Mouse (Mus musculus): ENCODE data around the gene Krt7. TPM values are rescaled to one million over a fixed set of nuclear protein-coding genes. Genes with fewer than 3 reads are reported as not detected.
A peak's percentile ranks its signal among the peaks of the same experiment; 100 is the strongest.

Krt7 gene
- total RNA-seq, 2 experiments from 2014 or later: not detected

DNA sequence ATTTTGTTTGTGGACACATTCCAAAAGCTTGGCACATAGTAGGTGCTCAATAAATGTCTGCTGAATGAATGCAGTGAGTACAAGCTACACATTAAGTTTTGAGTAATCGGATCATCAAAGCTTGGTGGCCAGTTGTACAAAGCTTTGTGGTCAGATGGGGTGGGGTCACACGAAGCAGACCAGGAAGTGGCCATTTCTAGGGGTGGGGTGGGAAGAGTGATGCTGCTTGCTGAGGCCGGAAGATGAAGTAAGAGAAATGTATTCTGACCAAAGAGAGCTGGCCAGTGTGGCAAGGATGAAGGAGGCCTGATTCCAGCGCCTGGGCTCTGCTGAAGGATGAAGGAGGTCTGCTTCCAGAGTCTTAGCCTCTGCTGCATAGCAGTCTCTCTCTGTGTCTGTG, 58.2 kb downstream of the Krt7 start:
- no peak for DNase-seq (ENCODE audit: low spot score in 2 of 2)
- no peak for TF ChIP-seq CTCF (conservative IDR thresholded peaks at IDR 0.05)
- Histone ChIP-seq H3K4me3 (no peak overlapping the region), H3K27ac (no peak overlapping the region)

GRCm38 (mm10) chr15:101472952-101473528, 62.2 kb downstream of the Krt7 start, which contains the start of gene Krt86:
Gene Krt86 (plus strand): TSS chr15:101473478.
- no peak for DNase-seq (ENCODE audit: low spot score in 2 of 2)
- TF ChIP-seq CTCF (conservative IDR thresholded peaks at IDR 0.05): no peak
- no peak within 1 kb of the TSS for H3K27ac ChIP-seq
- H3K4me3 ChIP-seq: no peak within 1 kb of the TSS

DNA sequence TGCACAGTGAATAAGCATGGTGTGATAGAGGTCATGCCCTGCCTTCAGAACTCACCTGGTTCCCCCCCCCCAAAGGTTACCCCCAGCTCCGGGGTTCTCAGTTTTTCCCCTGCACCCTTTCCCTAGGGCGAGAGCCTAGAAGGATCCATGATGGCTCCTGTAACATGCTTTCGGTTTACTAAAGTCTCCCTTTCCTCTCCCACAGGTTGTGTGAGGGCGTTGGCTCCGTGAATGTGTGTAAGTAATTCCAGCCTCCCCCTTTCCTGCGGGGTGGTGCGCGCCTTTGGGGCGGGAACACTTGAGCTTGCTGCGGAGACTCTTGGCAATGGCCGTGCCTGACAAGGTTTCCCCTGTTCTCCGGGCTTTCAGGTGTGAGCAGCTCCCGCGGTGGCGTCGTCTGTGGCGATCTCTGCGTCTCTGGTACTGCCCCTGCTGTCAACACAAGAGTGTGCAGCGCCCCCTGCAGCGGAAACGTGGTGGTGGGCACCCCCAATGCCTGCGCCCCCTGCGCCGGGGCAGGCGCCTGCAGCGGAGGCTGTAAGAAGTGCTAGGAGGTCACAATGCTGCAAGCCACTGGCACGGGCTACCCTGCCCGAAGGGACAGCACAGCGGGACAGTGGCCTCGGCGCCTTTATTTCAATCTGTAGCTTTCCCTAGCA, 68.3 kb downstream of the Krt7 start:
- peak; percentile 9 to 56 for DNase-seq (ENCODE audit: low spot score in 2 of 2)
- H3K4me3 ChIP-seq: peak overlapping the region; percentile 32
- peak; percentile 79 for TF ChIP-seq CTCF (conservative IDR thresholded peaks at IDR 0.05)
- no peak overlapping the region for H3K27ac ChIP-seq

- no peak overlapping the region for H3K27ac ChIP-seq
- H3K4me3 ChIP-seq: peak overlapping the region; percentile 32
- DNase-seq (ENCODE audit: low spot score in 2 of 2): no peak
- no peak for TF ChIP-seq CTCF (conservative IDR thresholded peaks at IDR 0.05)
Observed at GRCm38 (mm10) chr15:101479666-101480060, 68.8 kb downstream of the Krt7 start.

Small RNA genes within 50 kb of the gene (microRNA-seq; reads per million reads assigned to microRNA genes)
- gene Mir1941: 0.64 to 1.5 reads per million in 2 experiments

Other genes starting within 250 kb of the Krt7 start
- 10 to 100 TPM; 85.1 to 87.8 TPM for gene Acvr1b, start 237.0 kb upstream of the Krt7 start, total RNA-seq (2021)
- gene Grasp, start 186.9 kb upstream of the Krt7 start, total RNA-seq (2021): 10 to 100 TPM; 79.5 to 82.7 TPM
- gene Nr4a1, start 156.8 kb upstream of the Krt7 start, total RNA-seq (2021): 10 to 100 TPM; 39.8 to 54.8 TPM
- gene Atg101, start 126.8 kb upstream of the Krt7 start, total RNA-seq (2021): 10 to 100 TPM; 50.6 to 53.3 TPM
- gene 6030408B16Rik, start 117.8 kb upstream of the Krt7 start, total RNA-seq (2021): under 1 TPM in 1 of 2 experiments, not detected in 1; 0.54 TPM
- under 1 TPM; 0.12 to 0.18 TPM for gene Krt80, start 40.9 kb upstream of the Krt7 start, total RNA-seq (2021)
- gene Krt87, start 27.8 kb downstream of the Krt7 start, total RNA-seq (2021): under 1 TPM; 0.46 to 0.69 TPM
- gene Krt88, start 36.7 kb downstream of the Krt7 start, total RNA-seq (2021): not detected
- gene Krt81, start 52.7 kb downstream of the Krt7 start, total RNA-seq (2021): not detected
- gene Krt86, start 62.4 kb downstream of the Krt7 start, total RNA-seq (2021): not detected
- not detected for gene Krt83, start 80.5 kb downstream of the Krt7 start, total RNA-seq (2021)
- not detected for gene Gm49425, start 106.2 kb downstream of the Krt7 start, total RNA-seq (2021)
- gene Krt84, start 121.8 kb downstream of the Krt7 start, total RNA-seq (2021): not detected
- gene Krt82, start 139.6 kb downstream of the Krt7 start, total RNA-seq (2021): not detected
- gene Krt90, start 151.9 kb downstream of the Krt7 start, total RNA-seq (2021): not detected
- gene Krt75, start 162.9 kb downstream of the Krt7 start, total RNA-seq (2021): not detected
- gene Gm5414, start 217.1 kb downstream of the Krt7 start, total RNA-seq (2021): not detected
- not detected for gene Gm5478, start 236.3 kb downstream of the Krt7 start, total RNA-seq (2021)

Measured in layer of hippocampus, adult 2 months (tissue).